Mouse (Mus musculus) neural tube, embryonic 13.5 days (tissue): ENCODE data around the gene Gm27235. TPM values are rescaled to one million over a fixed set of nuclear protein-coding genes. Genes with fewer than 3 reads are reported as not detected.
"Not testable (repeated sequence)": the region's sequence is repeated elsewhere in the genome, so short reads cannot be mapped to it uniquely, and the experiment has no call there.

Source experiments
- ATAC-seq: fragments of 200-750 bp; cut with Nextera tagmentation; 2 replicates; pipeline ENCODE4 v1.8.0; 2017; ENCODE audit warnings: low read depth, mild to moderate bottlenecking, moderate TSS enrichment, moderate library complexity
- H3K27ac ChIP-seq: fragments of 300-500 bp; sonication (generic); replicated peaks from 2 replicates; pipeline ENCODE4 v1.5.1; 2015; ENCODE audit warnings: moderate library complexity, mild to moderate bottlenecking, inconsistent platforms
- H3K27me3 ChIP-seq: fragments of 300-500 bp; sonication (generic); 2 replicates; pipeline ENCODE4 v1.6.1; 2015; ENCODE audit warnings: mild to moderate bottlenecking, inconsistent platforms
- H3K36me3 ChIP-seq: fragments of 300-500 bp; sonication (generic); 2 replicates; pipeline ENCODE4 v1.6.1; 2015; ENCODE audit warnings: mild to moderate bottlenecking, inconsistent platforms
- H3K4me1 ChIP-seq: fragments of 300-500 bp; sonication (generic); replicated peaks from 2 replicates; pipeline ENCODE4 v1.6.1; 2015; ENCODE audit warnings: inconsistent platforms
- H3K4me2 ChIP-seq: fragments of 300-500 bp; sonication (generic); 2 replicates; pipeline ENCODE4 v1.6.1; 2015; ENCODE audit warnings: inconsistent platforms, mild to moderate bottlenecking, moderate library complexity
- H3K4me3 ChIP-seq: fragments of 300-500 bp; sonication (generic); 2 replicates; pipeline ENCODE4 v1.5.1; 2015; ENCODE audit warnings: mild to moderate bottlenecking, inconsistent platforms
- H3K9ac ChIP-seq: fragments of 300-500 bp; sonication (generic); 2 replicates; pipeline ENCODE4 v1.6.1; 2015; ENCODE audit warnings: moderate library complexity, mild to moderate bottlenecking, inconsistent platforms
- H3K9me3 ChIP-seq: fragments of 300-500 bp; sonication (generic); 2 replicates; pipeline ENCODE4 v1.6.1; 2016; ENCODE audit warnings: inconsistent platforms
- WGBS: fragments of 180-500 bp; shearing (Covaris S2); methylation state at CpG from one replicate; pipeline ENCODE4 v1.1.7; 2015; 5-methylcytosine and 5-hydroxymethylcytosine counted together
- polyA plus RNA-seq: library from polyadenylated mRNA; unstranded; fragments of >200 nt; fragmentation: Nextera tagmentation; extraction: Ambion mirVana; gene quantifications from 2 replicates; pipeline ENCODE4 v1.2.1, GENCODE M21; 2015

Gm27235 gene
- polyA plus RNA-seq, result not detected in 2 replicates

GRCm38 (mm10) chr9:35790001-35790400 lies at the start of gene Gm27235, which contains the start of gene D730048I06Rik:
TSS of gene Gm27235 (minus strand) at chr9:35790101.
TSS of gene D730048I06Rik (minus strand) at chr9:35790112.
- Histone ChIP-seq H3K4me2 (no peak within 1 kb of the TSS), H3K9ac (no peak within 1 kb of the TSS), H3K27ac (no peak within 1 kb of the TSS), H3K36me3 (no peaks in the 10 kb centered on the region), H3K4me3 (no peak within 1 kb of the TSS), H3K9me3 (peaks cover 22% of the 10 kb centered on the region; the same call in 1 of the 2 replicates), H3K4me1 (no peaks in the 10 kb centered on the region), H3K27me3 (no peaks in the 10 kb centered on the region)
- WGBS, result 91% methylated on average over 3 of the region's 3 CpGs
- ATAC-seq, result no peak

DNA sequence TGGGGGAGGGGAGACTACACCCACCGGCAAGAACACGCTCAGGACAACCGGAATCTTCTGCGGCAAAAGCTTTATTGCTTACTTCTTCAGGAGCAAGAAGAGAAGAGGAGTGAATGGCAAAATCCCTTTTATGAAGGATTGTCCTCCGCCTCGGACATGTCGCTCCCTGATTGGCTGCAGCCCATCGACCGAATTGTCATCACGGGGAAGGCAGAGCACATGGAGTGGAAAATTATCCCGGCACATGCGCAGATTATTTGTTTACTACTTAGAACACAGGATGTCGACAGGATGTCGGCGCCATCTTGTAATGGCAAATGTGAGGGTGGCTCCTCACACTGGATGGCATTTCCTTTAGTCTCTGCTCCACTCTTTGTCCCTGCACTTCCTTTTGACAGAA lies 28.0 kb upstream of the Gm27235 start:
- not testable (repeated sequence) for H3K4me3 ChIP-seq, H3K27me3 ChIP-seq, H3K4me2 ChIP-seq, H3K9me3 ChIP-seq, ATAC-seq, H3K9ac ChIP-seq, H3K4me1 ChIP-seq, H3K27ac ChIP-seq, H3K36me3 ChIP-seq
- 93% methylated on average over 15 of the region's 15 CpGs for WGBS

GRCm38 (mm10) chr9:35798146-35798545 lies 8.2 kb upstream of the Gm27235 start:
- ATAC-seq, result no peak
- Histone ChIP-seq H3K36me3 (no peaks in the 10 kb centered on the region), H3K27me3 (no peaks in the 10 kb centered on the region)

GRCm38 (mm10) chr9:35778009-35778408 lies 11.9 kb downstream of the Gm27235 start, which contains the start of gene Gm17727:
TSS of gene Gm17727 (minus strand) at chr9:35778109.
- no peaks in the 10 kb centered on the region for H3K4me1 ChIP-seq
- 0 out of 2 replicates have a peak, but pooled peaks cover 13% of the 10 kb centered on the region for H3K9me3 ChIP-seq
- H3K36me3 ChIP-seq, result no peaks in the 10 kb centered on the region
- H3K4me2 ChIP-seq, result no peak within 1 kb of the TSS
- no peak within 1 kb of the TSS for H3K4me3 ChIP-seq
- ATAC-seq, result no peak
- no peaks in the 10 kb centered on the region for H3K27me3 ChIP-seq
- H3K27ac ChIP-seq, result no peak within 1 kb of the TSS
- WGBS, result 67% methylated on average over 3 of the region's 3 CpGs
- H3K9ac ChIP-seq, result no peak within 1 kb of the TSS

More at GRCm38 (mm10) chr9:35798146-35798545, 8.2 kb upstream of the Gm27235 start:
- Histone ChIP-seq H3K4me1 (no peaks in the 10 kb centered on the region), H3K9ac (no peak overlapping the region), H3K9me3 (peaks cover 28% of the 10 kb centered on the region), H3K4me3 (no peak overlapping the region), H3K27ac (no peak overlapping the region), H3K4me2 (no peak overlapping the region)

DNA sequence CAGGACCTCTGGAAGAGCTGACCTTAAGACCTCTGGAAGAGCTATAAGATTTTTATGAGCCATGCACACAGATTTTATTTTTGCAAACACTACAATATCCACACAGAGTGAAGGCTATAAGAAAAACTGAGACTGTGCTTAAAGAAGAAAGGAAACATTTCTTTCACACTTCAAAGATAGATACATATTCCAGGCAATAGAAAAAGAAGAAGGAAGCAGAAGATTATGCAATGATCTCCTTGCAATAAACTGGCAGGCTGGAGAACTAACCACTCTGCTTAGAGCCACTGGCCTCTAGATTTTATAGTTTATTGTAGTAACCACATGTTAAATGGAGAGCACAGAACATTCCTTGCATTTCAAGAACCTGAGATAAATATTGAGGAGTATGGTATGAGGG lies 33.1 kb downstream of the Gm27235 start:
- no peak for ATAC-seq

DNA sequence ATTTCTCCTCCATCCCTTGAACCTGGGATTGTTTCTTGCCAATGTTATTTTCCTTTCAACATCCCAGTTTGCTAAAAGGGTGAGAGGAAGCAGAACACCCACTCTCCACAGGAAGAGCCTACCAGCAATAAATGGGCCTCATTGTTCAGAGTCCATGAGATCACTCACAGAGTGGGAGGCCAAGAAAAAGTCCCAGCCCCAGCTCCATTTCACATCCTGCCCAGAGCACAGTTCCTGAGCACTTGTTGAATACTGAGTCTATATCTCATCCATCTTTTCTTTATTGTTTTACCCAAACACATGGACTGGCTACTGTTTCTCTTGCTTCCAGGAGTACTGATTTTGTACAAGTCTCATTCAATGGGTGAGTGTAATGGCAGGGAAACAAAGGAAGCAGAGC lies 49.2 kb downstream of the Gm27235 start, which contains the start of gene Gm17677:
Gm17677 (plus strand) TSS at position 301 of the 400 bp plus-strand sequence.
- Histone ChIP-seq H3K4me1 (no peaks in the 10 kb centered on the region), H3K4me3 (no peak within 1 kb of the TSS), H3K27me3 (no peaks in the 10 kb centered on the region), H3K9me3 (peaks cover 9% of the 10 kb centered on the region), H3K4me2 (no peak within 1 kb of the TSS), H3K36me3 (no peaks in the 10 kb centered on the region), H3K27ac (no peak within 1 kb of the TSS), H3K9ac (no peak within 1 kb of the TSS)
- ATAC-seq, result no peak

More for the DNA sequence above, 33.1 kb downstream of the Gm27235 start:
- no peak overlapping the region for H3K4me3 ChIP-seq
- no peaks in the 10 kb centered on the region for H3K27me3 ChIP-seq
- no peaks in the 10 kb centered on the region for H3K36me3 ChIP-seq
- no peak overlapping the region for H3K27ac ChIP-seq
- H3K9ac ChIP-seq, result no peak overlapping the region
- no peak overlapping the region for H3K4me2 ChIP-seq
- no peaks in the 10 kb centered on the region for H3K4me1 ChIP-seq
- 0 out of 2 replicates have a peak, but pooled peaks cover 5% of the 10 kb centered on the region for H3K9me3 ChIP-seq

Other genes starting within 250 kb of the Gm27235 start
- 25.1 and 25.8 TPM in 2 replicates for gene Ddx25, start 231.6 kb downstream of the Gm27235 start, polyA plus RNA-seq
- 15.9 and 17.7 TPM in 2 replicates for gene Pus3, start 231.5 kb downstream of the Gm27235 start, polyA plus RNA-seq
- gene Pate2, start 219.8 kb downstream of the Gm27235 start, polyA plus RNA-seq, result 1.1 and 1.6 TPM in 2 replicates
- 18.6 and 21.2 TPM in 2 replicates for gene Hyls1, start 219.7 kb downstream of the Gm27235 start, polyA plus RNA-seq
- not detected in 2 replicates for gene Pate4, start 178.2 kb downstream of the Gm27235 start, polyA plus RNA-seq
- gene Pate3, start 141.9 kb downstream of the Gm27235 start, polyA plus RNA-seq, result not detected in 2 replicates
- gene Pate1, start 102.7 kb downstream of the Gm27235 start, polyA plus RNA-seq, result not detected in 2 replicates
- gene Gm17677, start 49.1 kb downstream of the Gm27235 start, polyA plus RNA-seq, result not detected in 2 replicates
- gene Gm17727, start 12.0 kb downstream of the Gm27235 start, polyA plus RNA-seq, result not detected in 2 replicates
- gene D730048I06Rik, start within 50 bp of the Gm27235 start, polyA plus RNA-seq, result not detected in 2 replicates
- gene 9230110F15Rik, start 54.0 kb upstream of the Gm27235 start, polyA plus RNA-seq, result not detected in 2 replicates
- gene 9230113P08Rik, start 118.3 kb upstream of the Gm27235 start, polyA plus RNA-seq, result not detected in 2 replicates